Mouse (Mus musculus) neural tube, embryonic 15.5 days (tissue): ENCODE data around the gene Pmpca. TPM values are rescaled to one million over a fixed set of nuclear protein-coding genes. Genes with fewer than 3 reads are reported as not detected.

Experiments used
- ATAC-seq: fragments of 200-750 bp; cut with Nextera tagmentation; 2 replicates; pipeline ENCODE4 v1.8.0; 2017; ENCODE audit warnings: mild to moderate bottlenecking, moderate TSS enrichment, moderate library complexity; ENCODE audit not compliant: low FRiP score
- H3K27ac ChIP-seq: fragments of 300-500 bp; sonication (generic); replicated peaks from 2 replicates; pipeline ENCODE4 v1.5.1; 2015; ENCODE audit warnings: mild to moderate bottlenecking, inconsistent platforms
- H3K27me3 ChIP-seq: fragments of 300-500 bp; sonication (generic); replicated peaks from 2 replicates; pipeline ENCODE4 v1.6.1; 2015; ENCODE audit warnings: inconsistent platforms
- H3K36me3 ChIP-seq: fragments of 300-500 bp; sonication (generic); 2 replicates; pipeline ENCODE4 v1.6.1; 2015; ENCODE audit warnings: inconsistent platforms
- H3K4me1 ChIP-seq: fragments of 300-500 bp; sonication (generic); 2 replicates; pipeline ENCODE4 v1.6.1; 2015; ENCODE audit warnings: inconsistent platforms
- H3K4me2 ChIP-seq: fragments of 300-500 bp; sonication (generic); 2 replicates; pipeline ENCODE4 v1.6.1; 2015; ENCODE audit warnings: inconsistent platforms, mild to moderate bottlenecking, moderate library complexity
- H3K4me3 ChIP-seq: fragments of 300-500 bp; sonication (generic); replicated peaks from 2 replicates; pipeline ENCODE4 v1.5.1; 2015; ENCODE audit warnings: mild to moderate bottlenecking, inconsistent platforms
- H3K9ac ChIP-seq: fragments of 300-500 bp; sonication (generic); replicated peaks from 2 replicates; pipeline ENCODE4 v1.6.1; 2015; ENCODE audit warnings: mild to moderate bottlenecking, inconsistent platforms
- H3K9me3 ChIP-seq: fragments of 300-500 bp; sonication (generic); replicated peaks from 2 replicates; pipeline ENCODE4 v1.6.1; 2016; ENCODE audit warnings: inconsistent platforms
- WGBS: fragments of 180-500 bp; shearing (Covaris S2); methylation state at CpG from one replicate; pipeline ENCODE4 v1.1.7; 2015; ENCODE audit warnings: mixed read lengths; 5-methylcytosine and 5-hydroxymethylcytosine counted together
- polyA plus RNA-seq: library from polyadenylated mRNA; unstranded; fragments of >200 nt; fragmentation: Nextera tagmentation; extraction: Ambion mirVana; gene quantifications from 2 replicates; pipeline ENCODE4 v1.2.1, GENCODE M21; 2015

The Pmpca gene
- 94.7 and 95.3 TPM in 2 replicates for polyA plus RNA-seq

- peaks cover 74% of the 10 kb centered on the region for H3K36me3 ChIP-seq
- peaks cover 34% of the 10 kb centered on the region for H3K4me1 ChIP-seq
- H3K27ac ChIP-seq, result peak within 1 kb of the TSS; percentile 76
- no peaks in the 10 kb centered on the region for H3K27me3 ChIP-seq
- peak within 1 kb of the TSS; percentile 97 for H3K4me2 ChIP-seq
- peak; percentile 92 for ATAC-seq
- H3K4me3 ChIP-seq, result peak within 1 kb of the TSS; percentile 74
- H3K9me3 ChIP-seq, result no peaks in the 10 kb centered on the region
- under 1% methylated on average over 60 of the region's 60 CpGs for WGBS
- peak within 1 kb of the TSS; percentile 84 for H3K9ac ChIP-seq
These were observed at the start of gene Pmpca, which contains the start of gene Entr1 for GRCm38 (mm10) chr2:26389154-26389690. Gene Pmpca (plus strand): TSS chr2:26389339. Gene Entr1 (minus strand): TSS chr2:26389316.

- WGBS, result 91% methylated on average over 2 of the region's 2 CpGs
- H3K27me3 ChIP-seq, result no peaks in the 10 kb centered on the region
- peaks cover 70% of the 10 kb centered on the region for H3K36me3 ChIP-seq
- no peak overlapping the region for H3K9ac ChIP-seq
- H3K4me1 ChIP-seq, result 0 out of 2 replicates have a peak, but pooled peaks cover 7% of the 10 kb centered on the region
- H3K4me2 ChIP-seq, result no peak overlapping the region
- H3K9me3 ChIP-seq, result no peaks in the 10 kb centered on the region
- ATAC-seq, result no peak
- peak overlapping the region; percentile 13; the same call in 1 of the 2 replicates for H3K27ac ChIP-seq
- no peak overlapping the region for H3K4me3 ChIP-seq
These were observed 47.6 kb upstream of the Pmpca start for GRCm38 (mm10) chr2:26341510-26341981.

DNA sequence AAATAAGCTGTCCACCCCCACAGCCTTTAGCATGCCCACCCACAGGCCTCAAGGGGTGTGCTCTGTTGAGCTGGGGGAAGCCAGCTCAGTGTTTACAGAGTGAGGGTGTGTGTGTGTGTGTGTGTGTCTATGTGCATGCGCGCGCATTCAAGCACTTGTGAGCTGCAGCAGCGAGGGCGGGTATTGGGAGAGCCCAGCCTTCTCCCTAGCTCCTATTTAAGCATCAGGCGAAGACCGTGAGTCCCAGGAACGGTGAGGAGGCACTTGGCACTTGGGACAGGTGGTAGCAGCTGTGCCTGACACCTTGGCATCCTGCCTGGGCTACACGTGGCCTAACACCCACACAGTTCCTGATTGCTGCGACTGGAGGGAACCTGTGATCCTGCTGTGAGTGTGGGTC, 47.1 kb upstream of the Pmpca start:
- H3K27me3 ChIP-seq, result no peaks in the 10 kb centered on the region
- H3K27ac ChIP-seq, result peak overlapping the region; percentile 33; the same call in 1 of the 2 replicates
- H3K4me1 ChIP-seq, result 0 out of 2 replicates have a peak, but pooled peaks cover 7% of the 10 kb centered on the region
- H3K36me3 ChIP-seq, result peaks cover 74% of the 10 kb centered on the region
- 78% methylated on average over 10 of the region's 10 CpGs for WGBS
- H3K9me3 ChIP-seq, result no peaks in the 10 kb centered on the region
- H3K4me3 ChIP-seq, result no peak overlapping the region
- no peak overlapping the region for H3K9ac ChIP-seq
- H3K4me2 ChIP-seq, result no peak overlapping the region
- no peak for ATAC-seq

GRCm38 (mm10) chr2:26342609-26343490, 46.3 kb upstream of the Pmpca start:
- Histone ChIP-seq H3K27ac (peak overlapping the region; percentile 33; the same call in 1 of the 2 replicates), H3K27me3 (no peaks in the 10 kb centered on the region), H3K36me3 (peaks cover 82% of the 10 kb centered on the region), H3K9ac (no peak overlapping the region), H3K4me1 (peaks cover 7% of the 10 kb centered on the region; the same call in 1 of the 2 replicates), H3K4me3 (no peak overlapping the region), H3K4me2 (no peak overlapping the region), H3K9me3 (no peaks in the 10 kb centered on the region)
- ATAC-seq, result no peak
- WGBS, result 80% methylated on average over 11 of the region's 11 CpGs

- Histone ChIP-seq H3K9me3 (no peaks in the 10 kb centered on the region), H3K27me3 (no peaks in the 10 kb centered on the region), H3K4me2 (no peak overlapping the region), H3K36me3 (peaks cover 66% of the 10 kb centered on the region), H3K4me3 (no peak overlapping the region), H3K27ac (no peak overlapping the region), H3K9ac (no peak overlapping the region; the same call in 1 of the 2 replicates), H3K4me1 (peaks cover 28% of the 10 kb centered on the region)
- ATAC-seq, result no peak
- WGBS, result 71% methylated on average over 6 of the region's 6 CpGs
These were observed 40.9 kb upstream of the Pmpca start for GRCm38 (mm10) chr2:26348241-26348640.

- Histone ChIP-seq H3K9ac (peak within 1 kb of the TSS; percentile 90), H3K4me3 (peak within 1 kb of the TSS; percentile 81), H3K36me3 (peaks cover 37% of the 10 kb centered on the region), H3K4me1 (peaks cover 34% of the 10 kb centered on the region), H3K27ac (peak within 1 kb of the TSS; percentile 93), H3K27me3 (no peaks in the 10 kb centered on the region), H3K9me3 (no peaks in the 10 kb centered on the region), H3K4me2 (peak within 1 kb of the TSS; percentile 84)
- peak; percentile 87 for ATAC-seq
- WGBS, result 2% methylated on average over 62 of the region's 62 CpGs
These were observed 37.5 kb upstream of the Pmpca start, which contains the start of gene Dnlz for GRCm38 (mm10) chr2:26351358-26352290. Gene Dnlz (minus strand): TSS chr2:26352110.

DNA sequence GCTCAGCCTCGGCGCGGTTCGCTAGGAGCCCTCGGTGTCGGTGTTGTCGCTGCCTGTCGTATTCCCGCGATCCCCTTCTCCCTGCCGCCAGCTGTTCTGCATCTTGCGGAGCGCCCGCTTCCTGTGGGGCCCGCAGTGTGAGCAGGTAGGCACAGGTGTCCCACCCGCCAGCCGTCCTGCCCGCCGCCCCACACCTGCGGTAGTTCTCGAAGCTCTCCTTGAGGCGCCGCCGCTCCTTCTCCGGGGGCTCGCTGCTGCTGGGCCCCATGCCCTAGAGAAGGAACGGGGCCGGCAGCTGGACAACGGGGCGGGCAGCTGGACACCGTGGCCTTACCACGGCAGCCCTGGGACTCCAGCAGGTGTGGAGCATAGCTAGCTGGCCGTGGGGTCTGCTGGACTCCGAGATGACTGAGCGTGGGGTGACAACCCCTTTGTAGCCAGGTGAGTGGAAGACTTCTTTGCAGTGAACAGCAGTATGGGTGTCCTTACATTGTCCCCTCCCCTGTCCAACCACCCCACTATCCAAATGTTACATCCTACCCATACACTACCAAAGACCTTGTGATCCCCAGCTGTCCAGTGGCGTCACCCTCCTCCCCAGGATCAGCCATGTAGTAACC, 36.7 kb upstream of the Pmpca start:
- H3K9ac ChIP-seq, result peak overlapping the region; percentile 90
- no peaks in the 10 kb centered on the region for H3K27me3 ChIP-seq
- peaks cover 34% of the 10 kb centered on the region for H3K4me1 ChIP-seq
- H3K36me3 ChIP-seq, result peaks cover 30% of the 10 kb centered on the region
- no peaks in the 10 kb centered on the region for H3K9me3 ChIP-seq
- peak overlapping the region; percentile 93 for H3K27ac ChIP-seq
- peak overlapping the region; percentile 81 for H3K4me3 ChIP-seq
- ATAC-seq, result peak; percentile 48
- WGBS, result 3% methylated on average over 36 of the region's 36 CpGs
- peak overlapping the region; percentile 84 for H3K4me2 ChIP-seq

DNA sequence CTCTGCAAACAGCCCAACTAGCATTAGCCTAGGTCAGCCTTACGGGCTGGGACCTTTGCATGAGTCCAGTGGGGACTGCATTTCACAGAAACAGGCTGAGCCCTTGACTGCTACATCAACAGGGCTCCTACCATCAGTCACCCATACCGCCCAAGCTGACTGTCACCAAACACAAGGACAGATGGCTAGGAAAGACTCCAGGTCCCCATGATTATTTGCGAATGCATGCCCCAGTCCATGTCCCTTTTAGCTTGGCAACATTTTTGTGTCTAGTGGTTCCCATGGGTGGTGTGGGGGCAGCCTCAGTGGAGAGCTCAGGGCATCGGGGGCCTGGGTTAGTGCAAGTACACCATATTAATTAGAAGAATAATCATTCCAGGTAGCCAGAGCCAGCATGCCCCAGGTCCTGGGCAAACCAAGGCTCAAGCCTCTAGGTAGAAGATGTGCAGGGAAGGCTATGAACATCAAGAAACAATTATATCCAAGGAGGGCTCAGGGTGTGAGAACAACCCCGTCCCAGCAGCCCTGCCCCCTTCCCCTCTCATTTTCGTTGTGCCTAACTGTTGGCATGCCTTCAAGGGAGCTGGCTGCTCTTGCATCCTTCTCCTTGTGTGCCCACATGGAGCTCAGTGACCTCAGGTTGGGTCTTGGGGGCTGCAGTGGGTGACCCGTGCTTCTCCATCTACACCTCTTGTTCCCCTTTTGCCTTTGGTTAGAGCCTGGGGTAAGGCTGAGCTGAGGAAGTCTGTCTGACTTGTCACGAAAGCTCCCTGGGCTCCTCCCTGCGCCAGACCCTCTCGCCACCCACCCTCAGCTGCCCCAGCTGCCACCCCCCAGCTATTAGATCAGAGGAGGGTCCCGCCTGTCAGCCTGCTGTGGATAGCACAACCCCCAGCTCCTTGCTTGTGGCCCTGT, 35.8 kb upstream of the Pmpca start:
- Histone ChIP-seq H3K4me3 (peak overlapping the region; percentile 81), H3K36me3 (peaks cover 21% of the 10 kb centered on the region), H3K9ac (peak overlapping the region; percentile 90), H3K4me1 (peaks cover 34% of the 10 kb centered on the region), H3K9me3 (no peaks in the 10 kb centered on the region), H3K4me2 (peak overlapping the region; percentile 84), H3K27ac (no peak overlapping the region), H3K27me3 (no peaks in the 10 kb centered on the region)
- WGBS, result 87% methylated on average over 11 of the region's 11 CpGs
- no peak for ATAC-seq

DNA sequence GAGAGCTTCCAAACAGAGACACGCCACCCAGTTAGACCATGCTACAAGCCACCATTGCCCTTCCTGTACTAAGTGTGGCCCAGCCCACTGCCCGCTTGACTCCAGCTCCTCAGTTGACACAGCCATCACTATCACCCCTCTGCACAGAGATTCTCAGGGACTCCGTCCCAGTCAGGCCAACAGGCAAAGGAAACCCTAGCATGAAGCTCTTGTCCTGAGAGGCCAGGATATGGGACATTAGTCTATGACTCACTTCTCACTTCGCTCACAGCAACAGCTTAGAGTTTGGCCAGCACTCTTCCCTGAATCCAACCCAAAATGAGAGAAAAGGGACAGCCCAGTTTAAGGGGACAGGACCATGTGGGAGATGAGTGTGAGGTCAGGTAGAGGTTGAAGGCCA, 34.7 kb upstream of the Pmpca start:
- H3K4me2 ChIP-seq, result no peak overlapping the region
- no peak overlapping the region for H3K9ac ChIP-seq
- no peaks in the 10 kb centered on the region for H3K9me3 ChIP-seq
- H3K4me1 ChIP-seq, result peaks cover 32% of the 10 kb centered on the region
- no peak overlapping the region for H3K27ac ChIP-seq
- H3K36me3 ChIP-seq, result peaks cover 10% of the 10 kb centered on the region
- H3K27me3 ChIP-seq, result no peaks in the 10 kb centered on the region
- no peak overlapping the region for H3K4me3 ChIP-seq
- no peak for ATAC-seq
- WGBS, result 94% methylated on average over 4 of the region's 4 CpGs

DNA sequence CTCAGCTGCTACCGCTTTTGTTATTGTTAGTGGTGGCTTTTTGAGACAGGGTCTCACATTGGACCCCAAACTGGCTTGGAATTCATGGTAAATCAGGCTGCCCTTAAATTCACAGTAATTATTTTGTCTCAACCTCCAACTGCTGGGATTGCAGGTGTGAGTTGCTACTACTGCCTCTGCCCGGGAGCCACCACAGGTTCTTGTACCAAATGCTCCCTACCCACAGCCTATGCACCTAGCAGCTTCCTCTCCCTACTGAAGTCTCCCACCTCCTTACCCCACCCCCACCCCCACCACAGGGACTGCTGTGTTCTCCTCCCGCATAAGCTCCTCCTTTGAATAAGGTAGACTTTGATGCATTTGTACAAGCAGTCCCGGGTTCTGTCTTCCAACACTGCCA, 32.9 kb upstream of the Pmpca start:
- H3K27me3 ChIP-seq, result no peaks in the 10 kb centered on the region
- H3K4me1 ChIP-seq, result peaks cover 19% of the 10 kb centered on the region
- no peak overlapping the region for H3K4me2 ChIP-seq
- no peak overlapping the region for H3K4me3 ChIP-seq
- no peaks in the 10 kb centered on the region for H3K36me3 ChIP-seq
- H3K9me3 ChIP-seq, result no peaks in the 10 kb centered on the region
- no peak overlapping the region for H3K27ac ChIP-seq
- ATAC-seq, result no peak
- no peak overlapping the region for H3K9ac ChIP-seq
- WGBS, result 87% methylated on average over 4 of the region's 4 CpGs
